Mouse (Mus musculus): ENCODE results near the gene Frrs1l. TPM values are rescaled to one million over a fixed set of nuclear protein-coding genes. Genes with fewer than 3 reads are reported as not detected.

The Frrs1l gene
- total and polyA plus RNA-seq, 3 experiments: not detected

DNA sequence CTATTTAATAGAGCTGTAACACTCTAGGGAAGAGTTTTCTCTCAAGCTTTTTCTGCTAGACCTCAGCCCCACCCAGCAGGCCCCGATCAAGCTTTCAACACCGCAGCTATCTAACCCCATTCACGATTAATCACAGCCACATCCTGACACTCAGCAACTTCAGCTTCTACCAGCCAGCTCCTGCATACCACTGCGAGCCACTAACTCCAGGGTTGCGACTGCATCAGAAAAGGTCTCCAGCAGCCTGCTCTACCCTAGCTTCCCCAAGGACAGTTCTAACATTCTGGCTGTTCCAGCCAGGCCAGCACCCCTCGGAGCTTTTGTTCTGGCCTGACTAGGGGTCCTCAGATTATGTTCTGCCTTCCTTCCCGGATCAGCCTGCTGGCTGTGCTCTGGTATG, 58.1 kb downstream of the Frrs1l start:
- in situ Hi-C loops (cut with MboI; ENCODE audit: low pct_ligation_motif_present, low pct_unique_long_range_greater_than_20kb, low sequenced_read_pairs): no loop called here
- dilution Hi-C loops (cut with MboI; ENCODE audit: extremely low pct_ligation_motif_present, extremely low pct_unique_long_range_greater_than_20kb, low sequenced_read_pairs): no loop called here
- Histone ChIP-seq H3K4me3 (replicated peaks in 1 of 3; ENCODE audit: low read depth in 2 of 3, low read length in 2 of 3, poor library complexity in 1 of 3) (no peak overlapping the region), H3K9me3 (replicated peaks; ENCODE audit: low read length) (no peaks in the 10 kb centered on the region), H3K4me2 (ENCODE audit: insufficient read depth, low read depth, poor library complexity, severe bottlenecking) (no peak overlapping the region), H3K79me2 (replicated peaks; ENCODE audit: control insufficient read depth, extremely low read depth, insufficient read depth, poor library complexity, severe bottlenecking) (no peaks in the 10 kb centered on the region), H3K27me3 (replicated peaks) (no peaks in the 10 kb centered on the region), H3K4me1 (ENCODE audit: control insufficient read depth in 1 of 2, insufficient read depth in 2 of 2) (peaks cover under 1 to 3% of the 10 kb centered on the region in 2 experiments; a peak in 1 of 4 replicates), H3K36me3 (replicated peaks in 1 of 2; ENCODE audit: control insufficient read depth in 1 of 2, insufficient read depth in 1 of 2, low read length in 1 of 2) (peaks cover 16 to 86% of the 10 kb centered on the region in 2 experiments), H3K27ac (ENCODE audit: insufficient read depth, low read depth) (no peak overlapping the region), H3K9ac (ENCODE audit: insufficient read depth, low read depth) (no peak overlapping the region)
- TF ChIP-seq IRF4 (IDR thresholded peaks at IDR 0.05; ENCODE audit: low read depth, low read length): no peak
- DNase-seq (ENCODE audit: extremely low read depth): no peak

DNA sequence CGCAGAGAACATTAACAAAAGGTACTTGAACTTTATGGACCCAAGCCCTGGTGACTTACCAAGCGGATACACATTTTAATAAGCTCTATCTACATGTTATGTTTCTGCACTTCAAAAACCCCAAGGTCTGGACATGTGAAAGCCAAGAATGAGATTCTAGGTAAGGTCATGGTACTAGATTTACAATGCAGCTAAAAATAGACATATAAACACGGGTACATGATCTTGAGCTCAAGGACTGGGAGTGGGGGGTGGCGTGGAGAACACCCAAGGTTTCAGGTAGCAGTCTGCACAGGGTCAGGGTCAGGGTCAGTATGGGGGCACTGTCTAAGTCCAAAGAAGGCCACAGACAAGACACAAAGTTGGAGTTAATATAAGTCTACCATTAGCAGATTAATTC, 59.9 kb downstream of the Frrs1l start:
- no peaks in the 10 kb centered on the region for H3K79me2 ChIP-seq (replicated peaks; ENCODE audit: control insufficient read depth, extremely low read depth, insufficient read depth, poor library complexity, severe bottlenecking)
- TF ChIP-seq ZMIZ1 (IDR thresholded peaks at IDR 0.05; ENCODE audit: low read depth, low read length) (no peak), USF2 (conservative IDR thresholded peaks at IDR 0.05; ENCODE audit: low read depth, low read length) (no peak), POLR2AphosphoS2 (IDR thresholded peaks at IDR 0.05; ENCODE audit: low read depth, low read length) (no peak), TCF12 (IDR thresholded peaks at IDR 0.05; ENCODE audit: low read depth, low read length) (no peak), ZKSCAN1 (IDR thresholded peaks at IDR 0.05; ENCODE audit: borderline replicate concordance, low read depth, low read length) (no peak), ZC3H11A (IDR thresholded peaks at IDR 0.05; ENCODE audit: low read depth, low read length) (no peak), ZNF384 (IDR thresholded peaks at IDR 0.05; ENCODE audit: low read depth, low read length) (no peak), NELFE (IDR thresholded peaks at IDR 0.05; ENCODE audit: low read depth, low read length) (no peak), POLR2A (IDR thresholded peaks at IDR 0.05; ENCODE audit: low read depth, low read length) (no peak), IRF4 (IDR thresholded peaks at IDR 0.05; ENCODE audit: low read depth, low read length) (no peak), BHLHE40 (IDR thresholded peaks at IDR 0.05; ENCODE audit: low read depth, low read length) (no peak), JUND (conservative IDR thresholded peaks at IDR 0.05; ENCODE audit: low read depth, low read length) (no peak), UBTF (IDR thresholded peaks at IDR 0.05; ENCODE audit: low read depth, low read length) (no peak), CTCF (conservative IDR thresholded peaks at IDR 0.05 in 1 of 2, IDR thresholded peaks at IDR 0.05 in 1 of 2; ENCODE audit: low read depth in 2 of 2, low read length in 2 of 2) (no peak), GABPA (IDR thresholded peaks at IDR 0.05; ENCODE audit: insufficient replicate concordance, low read depth, low read length) (no peak), EP300 (IDR thresholded peaks at IDR 0.05; ENCODE audit: low read length) (no peak)
- H3K4me1 ChIP-seq (ENCODE audit: control insufficient read depth in 1 of 2, insufficient read depth in 2 of 2): peaks cover 0 to 13% of the 10 kb centered on the region in 2 experiments; a peak in 1 of 4 replicates
- peaks cover 21 to 87% of the 10 kb centered on the region in 2 experiments for H3K36me3 ChIP-seq (replicated peaks in 1 of 2; ENCODE audit: control insufficient read depth in 1 of 2, insufficient read depth in 1 of 2, low read length in 1 of 2)
- in situ Hi-C loops (cut with MboI; ENCODE audit: low pct_ligation_motif_present, low pct_unique_long_range_greater_than_20kb, low sequenced_read_pairs): no loop called here
- H3K27me3 ChIP-seq (replicated peaks): no peaks in the 10 kb centered on the region
- no peak overlapping the region for H3K9ac ChIP-seq (ENCODE audit: insufficient read depth, low read depth)
- DNase-seq (ENCODE audit: extremely low read depth): no peak
- H3K4me3 ChIP-seq (replicated peaks in 1 of 3; ENCODE audit: low read depth in 2 of 3, low read length in 2 of 3, poor library complexity in 1 of 3): no peak overlapping the region
- no peak overlapping the region for H3K27ac ChIP-seq (ENCODE audit: insufficient read depth, low read depth)
- dilution Hi-C loops (cut with MboI; ENCODE audit: extremely low pct_ligation_motif_present, extremely low pct_unique_long_range_greater_than_20kb, low sequenced_read_pairs): no loop called here
- H3K9me3 ChIP-seq (replicated peaks; ENCODE audit: low read length): no peaks in the 10 kb centered on the region
- H3K4me2 ChIP-seq (ENCODE audit: insufficient read depth, low read depth, poor library complexity, severe bottlenecking): no peak overlapping the region
